Mouse (Mus musculus) gastrocnemius, postnatal 14 days (tissue): ENCODE measurements at regions not wholly inside any gene's neighbourhood (a gene's known extent, or its start where the extent isn't known, plus 50 kb on each side); places are given as distances from the start of the nearest gene placed in this dataset.

ENCODE experiments used
- DNase-seq: peaks from one replicate; pipeline ENCODE4 v3.0.0; 2021; ENCODE audit warnings: mixed read lengths
- intact Hi-C: fragments of 180-260 bp; cut with DNase I; formaldehyde crosslinking; loops from one replicate; pipeline ENCODE4 v1.15.1; 2025; ENCODE audit warnings: low total_unique reads

DNA sequence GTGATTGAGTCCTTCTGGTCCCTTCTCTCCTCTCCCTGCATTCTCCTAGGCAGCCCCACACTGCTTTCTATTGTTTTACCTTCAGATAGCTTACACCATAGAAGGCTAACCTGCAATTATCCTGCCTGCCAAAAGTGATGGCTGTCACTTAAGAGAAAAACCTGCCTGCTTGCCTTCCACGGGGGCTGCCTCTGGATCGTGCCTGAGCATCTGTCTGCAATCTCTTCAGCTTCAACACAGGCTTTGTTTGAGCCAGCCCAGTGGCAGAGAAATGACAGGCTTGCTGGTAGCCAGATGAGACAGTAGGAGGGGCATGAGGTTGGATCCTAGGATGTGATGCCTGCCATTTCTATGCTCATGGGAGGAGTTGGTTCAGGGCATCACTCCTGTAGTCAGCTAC, 345.2 kb upstream of the Tshz3 start:
- DNase-seq = no peak
- intact Hi-C loops = no loop called here

DNA sequence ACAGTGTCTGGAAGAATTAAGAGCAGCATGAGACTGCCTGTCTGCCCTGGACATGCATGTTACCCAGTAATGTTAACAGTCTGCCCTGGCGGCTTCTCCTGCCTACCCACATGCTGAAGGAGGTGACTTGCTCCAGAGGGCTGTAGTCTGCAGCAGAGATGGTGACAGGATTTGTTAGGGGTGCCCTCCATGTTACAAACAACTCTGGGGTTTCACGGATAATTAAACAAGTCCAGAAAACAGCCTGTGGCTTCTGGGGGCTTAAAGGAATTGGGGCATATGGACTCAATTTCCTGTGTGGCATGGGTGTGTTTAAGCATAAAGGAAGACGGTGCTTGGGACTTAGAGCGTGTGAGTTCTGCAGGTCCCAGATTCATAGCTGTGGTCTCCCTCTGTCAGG, 347.3 kb upstream of the Tshz3 start:
- intact Hi-C loops = no loop called here
- DNase-seq = no peak

GRCm38 (mm10) chr7:36348195-36348594, 349.7 kb upstream of the Tshz3 start:
- no peak for DNase-seq
- intact Hi-C loops = no loop called here

DNA sequence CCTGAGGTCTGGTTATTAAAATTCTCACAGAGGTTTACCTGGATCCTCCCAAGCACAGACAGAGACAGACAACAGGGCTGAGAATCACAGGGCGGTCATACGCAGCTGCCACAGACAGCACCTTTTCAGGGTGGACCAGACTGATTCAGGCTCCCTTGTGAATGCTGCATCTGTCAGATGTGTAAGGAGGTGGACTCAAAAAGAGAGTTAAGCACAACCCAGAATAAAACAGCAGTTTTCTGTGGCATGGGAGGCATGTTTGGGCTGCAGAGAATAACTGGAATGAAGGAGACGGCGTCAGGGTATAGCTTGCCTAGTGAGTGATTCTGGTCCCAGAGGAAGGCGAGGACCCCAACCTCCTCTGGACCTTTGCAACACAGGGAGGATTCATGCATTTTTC, 363.1 kb upstream of the Tshz3 start:
- no peak for DNase-seq
- intact Hi-C loops = no loop called here

DNA sequence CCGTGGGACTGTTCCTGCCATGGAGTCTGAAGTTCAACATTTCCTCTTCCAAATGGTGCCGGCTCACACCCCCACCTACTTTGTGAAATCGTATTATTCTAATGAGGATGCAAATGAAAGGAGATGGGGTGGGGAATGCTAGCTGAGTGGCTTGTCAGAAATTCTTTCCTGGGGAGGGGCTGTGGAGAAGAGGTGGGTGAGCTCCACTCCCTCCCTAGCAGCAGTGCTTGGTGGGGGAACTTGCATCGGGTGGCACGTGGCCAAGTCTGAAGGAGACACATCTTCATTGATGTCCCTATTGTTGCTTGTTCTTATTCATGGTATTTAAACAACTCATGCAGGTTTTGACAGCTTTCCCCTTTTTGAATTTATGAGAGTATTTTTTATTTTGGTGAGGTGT, 363.8 kb upstream of the Tshz3 start:
- DNase-seq = no peak
- intact Hi-C loops = no loop called here

GRCm38 (mm10) chr7:36332633-36333032, 365.3 kb upstream of the Tshz3 start:
- intact Hi-C loops = no loop called here

DNA sequence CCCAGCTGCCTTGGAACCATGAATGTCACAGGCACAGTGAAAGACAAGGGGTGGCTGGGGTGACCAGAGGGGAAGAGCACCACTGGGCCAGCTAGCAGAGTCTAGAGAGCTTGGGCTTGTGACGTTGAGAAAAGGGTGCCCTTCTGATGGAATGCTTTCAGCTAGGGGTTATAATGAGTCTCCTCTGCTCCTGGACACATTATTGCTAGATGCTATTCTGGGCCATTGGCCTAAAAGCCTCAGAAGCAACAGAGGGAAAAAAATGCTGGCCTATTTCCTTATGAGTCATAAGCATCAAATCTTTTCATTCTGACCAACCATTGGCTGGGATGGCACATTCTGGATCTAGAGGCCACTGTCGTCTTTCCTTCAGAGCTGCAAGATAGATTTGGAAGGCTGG, 369.8 kb upstream of the Tshz3 start:
- intact Hi-C loops = no loop called here
- no peak for DNase-seq

More at GRCm38 (mm10) chr7:36332633-36333032, 365.3 kb upstream of the Tshz3 start:
- DNase-seq = no peak

DNA sequence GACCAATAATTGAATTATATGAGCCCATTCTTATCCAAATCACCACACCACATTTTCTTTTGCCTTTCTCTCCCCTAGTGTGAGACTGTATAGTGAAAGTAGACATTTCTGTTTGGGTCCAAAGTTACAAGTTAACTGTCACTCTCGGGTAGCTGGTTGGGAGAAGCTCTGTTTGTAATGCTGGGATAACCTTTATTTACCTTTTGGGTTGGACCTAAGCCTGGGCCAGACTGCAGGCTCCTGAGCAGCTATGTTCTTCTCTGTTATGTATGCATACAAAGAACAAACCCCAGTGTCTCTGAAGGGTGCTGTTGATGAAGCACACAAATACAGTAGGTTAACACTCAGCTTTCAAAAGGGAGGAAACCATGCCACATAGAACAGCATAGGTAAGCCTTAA, 373.9 kb upstream of the Tshz3 start:
- intact Hi-C loops = no loop called here
- DNase-seq = no peak

- DNase-seq = no peak
Measured at GRCm38 (mm10) chr7:36322181-36322580, 375.7 kb upstream of the Tshz3 start.

GRCm38 (mm10) chr7:36317466-36318212, 380.3 kb upstream of the Tshz3 start:
- intact Hi-C loops = no loop called here
- DNase-seq = peak; percentile 88

More at GRCm38 (mm10) chr7:36322181-36322580, 375.7 kb upstream of the Tshz3 start:
- intact Hi-C loops = no loop called here

DNA sequence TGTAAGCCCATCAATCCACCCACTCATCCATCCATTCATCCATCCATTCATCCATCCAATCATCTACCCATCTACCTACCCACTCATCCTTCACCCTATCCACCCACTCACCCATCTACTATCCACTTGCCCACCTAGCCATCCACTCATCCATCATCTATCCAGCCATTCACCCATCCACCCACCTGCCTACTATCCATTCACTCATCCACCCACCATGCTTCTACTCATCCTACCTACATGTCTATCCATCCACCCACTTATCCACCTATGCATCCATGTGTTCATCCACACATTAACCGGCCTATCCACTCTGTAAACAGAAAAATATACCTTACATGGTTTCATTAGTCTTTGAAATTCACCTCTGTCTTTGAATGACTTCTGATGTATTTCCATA, 384.2 kb upstream of the Tshz3 start:
- intact Hi-C loops = no loop called here
- DNase-seq = no peak

- intact Hi-C loops = no loop called here
- DNase-seq = peak; percentile 76
Measured at GRCm38 (mm10) chr7:36309761-36310605, 387.9 kb upstream of the Tshz3 start.

DNA sequence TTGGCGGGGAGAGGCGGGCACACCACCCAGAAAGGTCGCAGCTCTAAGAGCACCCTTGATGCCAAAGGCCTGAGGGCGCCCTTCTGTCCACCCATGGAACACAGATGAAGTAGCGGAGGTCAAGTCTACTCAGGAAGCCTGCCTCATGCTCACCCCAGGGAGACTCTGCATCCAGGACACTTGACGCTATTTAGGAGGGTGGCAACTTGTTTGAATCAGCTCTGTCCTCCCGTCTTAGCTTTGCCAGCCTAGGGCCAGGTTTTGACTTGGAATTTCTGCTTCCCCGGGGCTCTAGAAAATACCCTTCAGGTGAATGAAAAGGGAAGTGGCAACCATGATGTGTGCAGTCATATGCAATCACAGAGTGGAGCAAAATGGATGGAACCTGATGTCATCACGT, 389.2 kb upstream of the Tshz3 start:
- DNase-seq = no peak
- intact Hi-C loops = no loop called here

DNA sequence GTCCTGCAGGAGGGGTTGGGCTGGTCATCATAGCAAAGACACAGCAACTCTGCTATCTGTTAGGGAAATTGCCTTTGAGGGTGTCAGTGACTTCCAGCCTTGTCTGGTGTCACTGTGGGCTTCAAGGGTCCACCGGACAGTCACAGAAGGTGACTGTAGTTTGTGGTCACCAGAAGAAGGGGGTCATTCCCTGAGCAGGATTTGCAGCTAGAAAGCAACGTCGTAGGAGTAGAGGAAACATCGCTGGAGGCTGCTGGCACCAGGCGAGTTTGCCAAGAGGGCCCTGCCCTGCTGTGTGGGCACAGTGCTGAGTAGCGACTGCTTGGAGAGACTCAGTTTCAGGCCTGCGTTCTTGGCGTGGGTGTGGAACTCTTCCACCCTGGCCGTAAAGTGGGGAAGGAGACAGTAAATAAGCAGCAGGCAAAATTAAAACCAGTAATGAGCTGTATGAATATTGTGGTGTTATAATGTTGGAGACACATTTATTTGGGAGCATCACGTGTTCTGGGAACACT, 389.8 kb upstream of the Tshz3 start:
- intact Hi-C loops = no loop called here
- DNase-seq = no peak

DNA sequence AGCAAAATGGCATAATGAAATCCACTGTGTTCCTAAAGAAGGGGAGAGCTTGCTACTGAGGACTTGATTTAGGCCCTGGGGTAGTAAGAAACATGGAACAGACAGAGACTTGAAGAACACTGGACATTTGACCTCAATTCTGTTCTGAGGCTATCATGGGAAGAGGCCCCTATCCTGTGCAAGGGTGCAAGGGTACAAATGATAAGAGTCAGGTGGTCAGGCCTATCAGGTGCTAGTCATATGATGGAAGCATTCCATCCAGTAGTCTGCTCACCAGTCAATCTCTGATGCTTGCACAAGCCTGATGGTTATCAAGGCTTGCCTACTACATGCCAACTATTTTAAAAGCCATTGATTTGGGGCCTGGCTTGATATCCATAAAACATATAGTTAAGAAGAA, 420.6 kb upstream of the Tshz3 start:
- DNase-seq = no peak
- intact Hi-C loops = no loop called here

DNA sequence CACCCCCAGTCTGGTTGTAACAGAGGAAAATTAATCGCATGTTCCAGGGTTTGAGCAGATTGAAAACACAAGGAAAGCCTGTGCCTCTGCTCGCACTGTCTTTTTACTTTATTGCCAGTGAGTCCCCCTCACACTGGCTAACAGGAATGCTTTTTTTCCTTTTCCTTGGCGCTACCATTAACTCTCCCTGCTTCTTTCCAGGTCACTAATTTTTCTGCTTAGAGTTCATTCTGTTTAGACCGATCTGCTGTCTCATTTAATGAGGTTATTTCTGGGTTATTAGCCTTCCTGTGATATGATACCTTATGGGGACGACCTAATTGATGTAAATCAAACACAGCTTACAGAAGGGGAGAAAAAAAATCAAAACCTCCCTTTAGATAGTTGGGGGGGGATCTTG, 429.0 kb upstream of the Tshz3 start:
- DNase-seq = no peak
- intact Hi-C loops = no loop called here

- DNase-seq = no peak
- intact Hi-C loops = no loop called here
Measured at GRCm38 (mm10) chr7:36265163-36265823, 432.6 kb upstream of the Tshz3 start.

DNA sequence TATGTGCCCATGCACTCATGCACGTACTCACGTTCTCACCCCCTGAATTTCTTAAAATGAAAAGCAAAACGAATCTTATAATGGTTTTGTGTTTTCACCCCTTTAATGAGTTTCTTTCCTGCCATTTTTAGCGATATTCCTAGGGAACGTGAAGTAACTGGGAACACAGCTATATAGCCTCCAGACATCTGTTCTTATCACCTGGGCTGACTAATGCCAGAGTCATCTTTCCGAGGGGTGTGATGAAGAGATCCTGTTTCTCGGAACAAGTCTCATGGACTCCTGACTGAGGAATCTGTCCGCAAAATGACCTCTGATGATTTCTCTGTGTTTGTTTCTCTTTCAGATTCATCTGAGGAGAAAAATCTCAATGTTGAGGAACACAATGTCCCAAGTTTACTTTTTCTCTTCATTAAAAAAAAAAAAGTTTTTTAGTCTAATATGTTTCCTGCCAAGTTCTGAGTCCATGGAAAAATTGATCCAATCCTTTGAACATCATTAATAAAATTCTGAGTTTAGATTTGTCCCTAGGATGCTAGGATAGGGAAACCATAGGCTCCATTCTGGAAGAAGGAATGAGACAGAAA, 435.7 kb upstream of the Tshz3 start:
- DNase-seq = no peak
- intact Hi-C loops = no loop called here

- intact Hi-C loops = no loop called here
- DNase-seq = peak; percentile 7
Measured at GRCm38 (mm10) chr7:36257102-36257501, 440.8 kb upstream of the Tshz3 start.

DNA sequence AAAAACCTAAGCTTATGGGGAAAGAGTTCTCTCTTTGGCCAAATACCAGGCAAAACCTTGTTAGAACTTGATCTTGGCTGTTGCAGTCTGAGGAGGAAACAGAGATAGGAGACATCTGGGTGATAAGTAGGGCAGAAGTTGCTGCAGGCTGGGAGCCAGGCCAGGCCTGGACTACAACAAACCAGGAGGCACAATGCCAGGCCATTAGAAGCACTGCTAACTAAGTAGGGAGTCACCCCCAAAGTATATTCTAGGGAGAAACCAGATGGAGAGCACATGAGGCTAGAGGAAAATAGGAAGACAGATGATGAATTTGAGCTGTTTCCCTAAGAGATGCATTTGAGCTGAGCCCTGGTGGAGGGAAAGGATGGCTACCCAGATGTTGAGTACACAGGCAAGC, 444.6 kb upstream of the Zfp507 start:
- no peak for DNase-seq

More for the DNA sequence above, 444.6 kb upstream of the Zfp507 start:
- intact Hi-C loops = no loop called here
